Mouse (Mus musculus): ENCODE data around the gene Sfmbt1. TPM values are rescaled to one million over a fixed set of nuclear protein-coding genes. Genes with fewer than 3 reads are reported as not detected.

The Sfmbt1 gene
- total RNA-seq, 4 experiments from 2014 or later = 36.1 to 43.5 (median 36.7) TPM

DNA sequence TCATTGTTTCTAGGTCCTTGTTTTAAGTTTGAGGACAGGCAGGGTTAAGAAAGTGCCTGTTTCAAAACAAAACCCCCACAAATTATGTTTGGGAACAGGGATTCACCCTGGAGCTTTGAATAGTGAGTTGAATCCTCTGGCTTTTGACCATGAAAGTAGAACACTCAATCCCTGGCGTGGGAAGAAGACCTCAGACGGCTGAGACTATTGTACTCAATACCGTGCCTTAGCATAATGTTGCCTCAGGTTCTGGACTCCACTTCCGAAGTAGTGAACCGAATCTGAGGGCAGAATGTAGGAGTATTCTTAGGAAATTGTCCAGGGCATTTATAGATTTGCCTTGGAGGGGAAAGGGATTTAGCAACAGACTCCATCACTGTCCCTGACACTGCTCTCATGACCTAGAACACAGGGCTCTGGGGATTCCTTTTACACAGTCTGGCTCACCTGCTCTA is 110.4 kb downstream of the Sfmbt1 start:
- no peak for DNase-seq (ENCODE audit: low spot score in 2 of 2)

DNA sequence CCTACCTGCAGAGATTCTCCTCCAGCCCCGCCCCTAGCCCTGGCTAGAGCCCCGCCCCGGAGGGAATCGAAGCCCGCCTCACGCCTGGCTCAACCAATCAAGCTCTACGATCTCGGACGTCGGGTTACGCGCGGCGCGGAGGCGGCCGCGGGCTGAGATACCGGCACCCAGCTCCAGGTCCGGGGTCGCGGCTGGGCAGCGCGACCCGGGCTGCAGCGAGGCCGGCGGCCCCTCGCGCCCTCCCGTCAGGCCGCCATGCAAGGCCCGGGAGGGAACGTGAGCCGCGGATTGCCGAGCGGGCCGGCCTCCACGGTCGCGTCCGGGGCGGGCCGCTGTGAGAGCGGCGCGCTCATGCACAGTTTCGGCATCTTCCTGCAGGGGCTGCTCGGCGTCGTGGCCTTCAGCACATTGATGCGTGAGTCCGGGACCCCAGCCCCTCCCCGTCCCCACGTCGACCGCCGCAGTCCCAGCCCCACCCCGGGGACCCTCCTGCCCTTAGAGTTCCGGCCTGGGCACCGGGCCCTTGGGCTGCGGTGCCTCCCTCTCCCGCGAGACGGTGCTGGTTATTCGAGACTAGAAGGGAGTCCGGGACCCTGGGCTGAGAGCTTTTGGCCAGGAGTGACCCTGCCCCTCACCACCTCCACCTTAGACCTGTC is 111.0 kb downstream of the Sfmbt1 start, which contains the start of gene Tmem110:
Gene Tmem110 (plus strand): TSS at position 115 of the 656 bp plus-strand sequence.
- DNase-seq (ENCODE audit: low spot score in 2 of 2) = peak; percentile 73 to 78

DNA sequence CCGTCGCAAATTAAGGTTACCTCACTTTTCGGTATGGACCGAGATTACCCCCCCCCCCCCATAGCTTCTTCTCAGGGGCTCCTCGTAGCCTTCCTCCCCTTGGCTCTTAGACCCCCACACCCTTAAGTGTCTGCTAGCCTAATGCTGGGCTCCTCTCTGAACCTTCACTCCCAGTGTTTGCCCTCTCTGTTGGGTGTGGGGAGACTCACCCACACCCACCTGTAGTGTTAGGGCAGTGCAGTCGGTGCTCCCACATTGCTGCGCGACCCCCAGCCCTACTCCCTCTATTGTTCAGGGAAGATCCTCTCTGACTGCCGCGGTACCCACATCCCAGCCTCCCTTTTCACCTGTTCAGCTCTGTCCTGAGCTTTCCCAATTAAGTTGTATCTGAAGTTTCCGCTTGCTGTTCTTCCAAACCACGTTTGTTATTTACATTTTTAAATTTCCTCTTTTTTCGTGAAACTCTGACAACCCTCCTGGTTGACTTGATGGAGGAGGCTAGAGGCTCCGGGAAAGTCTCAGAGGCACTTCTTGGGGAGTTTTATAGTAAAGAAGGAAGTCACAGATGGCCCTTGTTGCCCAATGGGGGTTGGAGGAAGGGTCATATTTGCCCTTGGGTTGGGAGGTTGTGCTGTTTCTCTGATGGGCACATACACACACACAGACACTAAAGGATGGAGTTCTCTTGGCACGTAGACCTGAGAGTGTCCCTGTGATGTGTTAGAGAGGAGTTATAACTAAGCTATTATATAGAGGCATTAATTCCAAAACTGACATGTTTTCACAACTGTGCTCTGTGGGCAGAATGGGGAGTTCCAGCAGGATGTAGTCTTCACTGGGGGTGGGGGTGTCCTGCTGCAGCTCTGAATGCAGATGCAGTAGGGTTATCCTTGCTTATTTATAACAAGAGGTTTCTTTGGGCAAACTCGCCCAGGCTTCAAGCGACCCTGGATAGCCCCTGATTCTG is 111.8 kb downstream of the Sfmbt1 start:
- no peak for DNase-seq (ENCODE audit: low spot score in 2 of 2)

DNA sequence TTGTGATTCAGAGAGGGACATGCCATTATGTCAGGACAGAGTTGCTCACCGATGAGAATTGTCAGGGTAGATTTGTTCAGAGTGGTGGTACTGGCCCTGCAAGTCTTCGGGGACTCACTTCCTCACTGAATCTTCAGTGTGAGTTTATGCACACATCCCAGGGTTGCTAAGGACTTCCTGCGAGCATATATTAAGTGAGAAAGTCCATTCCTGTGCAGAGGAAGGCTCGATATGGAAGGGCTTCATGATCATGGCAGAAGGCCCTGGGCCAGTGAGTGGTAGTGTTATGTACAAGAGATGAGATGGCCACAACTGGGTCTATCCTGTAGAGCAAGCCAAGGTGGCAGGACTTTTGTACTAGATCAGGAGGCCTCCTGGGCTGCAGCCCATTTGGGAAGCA is 112.8 kb downstream of the Sfmbt1 start:
- no peak for DNase-seq (ENCODE audit: low spot score in 2 of 2)

DNA sequence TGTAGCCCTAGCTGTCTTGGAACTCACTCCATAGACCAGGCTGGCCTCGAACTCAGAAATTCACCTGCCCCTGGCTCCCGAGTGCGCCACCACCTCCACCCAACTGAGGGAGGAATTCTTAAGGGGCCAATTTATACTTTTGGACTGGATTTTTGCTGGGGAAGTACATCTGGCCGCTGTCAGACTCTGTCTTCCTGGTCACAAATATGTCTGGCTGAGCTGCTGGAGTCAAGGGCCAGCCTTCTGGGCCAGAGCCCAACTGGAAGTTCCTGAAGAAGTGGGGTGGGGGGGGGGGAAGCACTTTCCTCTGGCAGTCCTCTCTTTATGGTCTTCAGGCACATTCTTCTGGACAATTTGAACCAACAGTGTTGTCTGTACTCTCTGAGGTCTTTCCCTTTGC is 113.4 kb downstream of the Sfmbt1 start:
- no peak for DNase-seq (ENCODE audit: low spot score in 2 of 2)

DNA sequence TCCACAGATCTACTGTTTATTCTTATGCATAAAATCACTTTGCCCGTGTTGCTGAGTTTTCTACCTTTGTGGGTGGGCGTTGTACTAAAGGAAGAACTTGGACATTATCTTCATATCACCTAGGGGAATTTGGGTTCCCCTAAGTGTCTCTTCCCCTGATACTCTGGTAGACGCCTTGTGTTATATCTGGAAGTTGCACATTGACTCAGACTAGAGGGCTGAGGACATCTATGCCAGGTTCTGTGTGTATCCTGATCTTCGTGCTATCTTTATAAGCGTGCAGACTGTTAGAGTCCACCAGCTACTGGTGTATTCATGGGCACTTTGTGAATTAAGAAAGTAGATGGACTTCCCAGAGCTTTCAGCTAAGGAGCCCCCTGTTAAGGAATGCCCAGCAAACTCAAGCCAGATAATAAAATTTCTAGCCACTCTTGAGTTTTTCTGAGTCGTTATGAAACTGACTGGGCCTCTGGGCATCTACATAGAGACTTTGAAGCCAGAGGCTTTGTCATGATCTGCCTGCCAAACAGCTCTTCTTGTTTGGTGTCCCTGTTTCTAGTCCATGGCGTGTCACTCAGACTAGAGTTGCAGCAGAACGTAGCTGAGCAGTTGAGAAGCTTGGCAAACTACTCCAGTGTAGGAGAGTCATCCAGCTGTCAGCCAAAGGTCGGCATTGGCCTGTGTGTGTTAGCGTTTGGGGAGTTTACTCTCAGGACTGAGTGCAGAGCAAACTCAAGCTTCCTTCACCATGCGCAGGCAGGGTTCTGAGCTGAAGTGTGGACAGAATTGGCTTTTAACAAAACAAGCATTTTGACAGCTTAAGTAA is 114.2 kb downstream of the Sfmbt1 start:
- DNase-seq (ENCODE audit: low spot score in 2 of 2) = no peak

DNA sequence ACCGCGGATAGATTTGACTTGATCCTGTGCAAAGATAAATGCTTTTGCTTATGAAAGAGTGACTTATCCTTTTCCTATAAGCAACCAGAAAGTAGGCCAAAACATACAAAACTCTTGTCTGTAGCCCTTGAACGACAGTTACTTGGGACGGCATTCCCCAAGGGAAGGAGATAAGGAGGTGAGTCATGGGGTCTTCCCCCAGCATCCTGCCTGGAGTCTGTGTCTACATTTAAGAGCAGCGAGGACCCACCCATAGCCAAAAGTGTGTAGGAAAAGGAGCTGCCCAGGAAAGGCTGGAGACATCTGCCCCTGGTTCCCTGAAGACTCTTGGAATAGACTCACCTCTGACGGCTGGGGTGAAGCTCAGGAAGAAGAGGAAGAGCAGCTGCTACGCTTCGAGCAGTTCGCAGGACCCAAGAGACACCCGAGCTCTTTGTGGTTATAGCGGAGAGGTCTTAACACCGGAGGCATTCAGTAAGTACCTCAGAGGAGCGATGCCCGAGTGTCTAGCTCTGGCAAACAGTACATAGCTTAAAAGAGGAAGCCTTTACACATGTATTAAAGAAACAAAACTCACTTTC is 122.9 kb downstream of the Sfmbt1 start:
- DNase-seq (ENCODE audit: low spot score in 2 of 2) = no peak

DNA sequence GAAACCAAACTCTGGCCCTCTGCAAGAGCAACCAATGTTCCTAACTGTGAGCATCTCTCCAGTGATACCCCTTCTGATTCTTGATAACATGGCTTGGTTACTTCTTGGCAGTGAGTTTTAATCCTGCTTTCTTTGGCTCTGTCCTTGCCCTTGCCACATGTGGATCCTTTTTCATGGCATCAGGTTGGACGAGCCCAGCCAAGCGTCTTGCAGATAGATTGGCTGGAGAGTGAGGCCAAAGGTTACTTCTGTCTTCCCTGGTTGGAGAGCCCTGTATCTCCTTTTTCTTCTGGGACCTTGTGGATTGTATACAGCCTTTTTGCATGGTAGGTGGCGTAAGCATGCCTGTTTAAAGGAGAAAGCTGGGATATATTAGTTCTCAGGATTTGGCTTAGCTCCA is 129.1 kb downstream of the Sfmbt1 start:
- no peak for DNase-seq (ENCODE audit: low spot score in 2 of 2)

DNA sequence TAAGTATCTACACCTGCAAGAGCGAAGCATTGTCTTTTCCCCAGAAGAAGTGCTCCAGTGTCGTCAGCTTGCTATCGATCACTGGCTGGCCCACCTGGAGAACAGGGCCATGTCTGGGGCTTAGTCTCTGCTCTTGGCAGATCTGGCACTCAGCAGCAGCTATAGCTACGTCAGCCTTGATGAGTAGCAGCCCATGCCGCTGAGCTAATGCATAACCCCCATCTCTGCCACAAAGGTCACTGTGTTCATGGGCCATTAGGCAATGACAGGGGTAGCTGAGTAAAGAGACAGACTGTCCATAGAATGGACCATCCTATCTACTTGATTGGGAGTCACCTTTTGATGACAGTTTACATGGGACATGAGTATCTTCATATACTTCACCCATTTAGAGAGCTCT is 135.9 kb downstream of the Sfmbt1 start:
- no peak for DNase-seq (ENCODE audit: low spot score in 2 of 2)

DNA sequence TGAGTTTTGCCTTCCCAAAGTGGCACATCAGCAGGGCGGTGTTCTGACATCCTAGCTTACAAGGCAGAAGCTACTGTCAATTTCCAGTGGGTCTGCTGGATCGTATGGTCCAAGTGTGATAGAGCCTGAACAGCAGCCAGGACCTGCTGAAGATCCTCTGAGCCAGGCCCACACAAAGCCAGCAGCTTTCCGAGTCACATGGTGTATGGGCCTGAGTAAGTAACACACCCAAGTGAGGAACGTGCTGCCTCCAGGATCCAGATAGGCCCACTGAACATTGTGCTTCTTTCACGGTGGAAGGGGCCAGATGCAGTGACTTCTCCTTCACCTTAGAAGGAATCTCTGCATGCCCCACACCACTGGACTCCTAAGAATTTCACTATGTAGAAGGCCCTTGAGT is 137.7 kb downstream of the Sfmbt1 start:
- DNase-seq (ENCODE audit: low spot score in 2 of 2) = no peak

DNA sequence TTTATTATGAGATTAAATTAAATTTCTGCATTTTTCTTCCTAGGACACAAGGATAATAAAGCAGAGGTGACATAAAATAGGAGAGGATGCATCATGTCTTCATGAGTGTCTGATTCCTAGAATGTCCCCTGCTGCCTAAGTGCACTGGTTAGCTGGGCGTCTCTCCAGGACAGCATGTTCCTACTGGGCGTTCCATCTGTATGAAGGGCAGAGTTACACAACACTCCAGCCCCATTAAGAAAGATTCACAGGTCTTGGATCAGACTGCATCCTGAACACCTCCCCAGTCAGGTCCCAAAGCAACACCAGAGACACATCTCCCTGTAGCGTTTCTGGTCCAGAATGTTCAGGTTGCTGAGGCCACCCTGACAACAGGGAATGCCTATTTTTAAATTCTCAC is 140.7 kb downstream of the Sfmbt1 start:
- no peak for DNase-seq (ENCODE audit: low spot score in 2 of 2)

DNA sequence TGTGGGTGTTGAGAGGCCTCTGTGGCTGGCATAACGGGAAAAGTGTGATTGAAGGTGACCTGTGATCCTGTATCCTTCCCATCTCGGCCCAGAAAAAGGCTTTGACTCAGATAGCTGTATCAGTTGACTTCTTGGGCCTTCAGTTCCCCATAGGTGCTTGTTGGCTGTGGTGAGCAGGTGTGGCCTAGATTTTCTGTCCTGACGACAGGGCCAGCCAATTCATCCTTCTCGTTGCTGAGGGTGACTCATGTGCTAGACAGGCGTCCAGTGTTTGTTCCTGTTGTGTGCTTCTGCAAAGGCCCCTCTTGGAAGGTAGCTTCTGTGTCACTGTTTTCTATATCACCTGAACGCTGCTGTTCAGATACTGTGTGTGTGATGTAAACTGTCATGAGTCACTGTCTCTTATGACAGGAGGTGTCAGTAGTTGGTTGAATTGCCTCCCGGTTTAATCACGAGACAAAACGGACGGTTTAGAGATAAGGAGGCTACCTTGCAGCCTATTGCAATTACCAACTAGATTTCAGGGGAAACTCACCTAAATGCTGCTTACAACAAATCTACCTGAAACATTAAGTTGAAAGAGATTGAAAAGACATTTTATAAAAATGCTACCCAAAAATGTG is 142.3 kb downstream of the Sfmbt1 start:
- DNase-seq (ENCODE audit: low spot score in 2 of 2) = no peak

DNA sequence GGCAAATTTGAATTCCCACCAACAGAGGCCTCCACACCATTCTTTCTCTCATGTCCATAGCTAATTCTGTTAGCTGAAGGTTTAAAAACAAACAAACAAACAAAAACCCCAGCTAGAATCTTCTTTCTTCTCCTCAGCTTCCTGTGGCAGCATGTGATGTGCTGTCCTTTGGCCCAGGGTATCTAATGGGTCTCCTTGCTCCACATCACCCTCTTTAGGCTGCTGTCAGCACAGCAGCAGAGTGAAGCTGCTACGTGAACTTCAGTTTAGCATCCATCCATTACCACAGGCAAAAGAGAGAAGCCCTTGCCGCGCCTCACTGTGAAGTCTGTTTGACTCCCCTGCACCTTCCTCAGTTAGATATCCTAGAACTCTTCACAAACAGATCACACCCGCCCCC is 143.3 kb downstream of the Sfmbt1 start:
- DNase-seq (ENCODE audit: low spot score in 2 of 2) = no peak

DNA sequence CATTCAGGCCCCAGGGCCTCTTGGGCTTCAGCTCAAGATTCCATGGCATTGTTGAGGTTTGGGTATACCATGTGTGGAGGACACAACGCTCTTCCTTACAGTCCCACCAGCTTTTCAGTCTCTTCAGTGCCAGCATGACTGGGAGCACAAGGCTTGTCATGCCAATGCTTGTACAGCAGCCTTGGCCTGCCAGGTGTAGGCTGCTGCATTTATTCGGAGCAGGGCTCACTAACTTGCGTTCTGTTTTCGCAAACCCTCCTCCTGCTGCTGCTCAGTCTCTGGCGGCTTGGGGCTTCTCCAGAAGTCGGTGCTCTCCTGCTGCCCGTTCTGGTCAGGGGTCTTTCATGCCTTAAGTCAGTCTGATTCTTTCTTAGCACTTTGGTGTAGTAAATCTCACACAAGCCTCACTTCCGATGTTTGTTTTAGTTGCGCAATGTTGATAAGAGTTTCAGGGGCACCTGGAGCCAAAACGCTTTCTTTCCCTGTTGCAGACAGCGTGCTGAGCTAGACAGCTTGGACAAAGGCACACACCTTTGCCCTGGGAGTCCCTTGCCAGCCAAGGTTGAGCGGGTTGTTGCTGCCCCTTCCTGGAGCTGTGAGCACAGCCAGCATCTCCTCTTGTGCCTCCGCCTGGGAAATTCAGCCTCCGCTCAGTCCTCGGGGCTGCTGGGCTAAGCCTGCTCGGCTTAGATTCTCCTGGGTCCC is 146.9 kb downstream of the Sfmbt1 start:
- no peak for DNase-seq (ENCODE audit: low spot score in 2 of 2)

DNA sequence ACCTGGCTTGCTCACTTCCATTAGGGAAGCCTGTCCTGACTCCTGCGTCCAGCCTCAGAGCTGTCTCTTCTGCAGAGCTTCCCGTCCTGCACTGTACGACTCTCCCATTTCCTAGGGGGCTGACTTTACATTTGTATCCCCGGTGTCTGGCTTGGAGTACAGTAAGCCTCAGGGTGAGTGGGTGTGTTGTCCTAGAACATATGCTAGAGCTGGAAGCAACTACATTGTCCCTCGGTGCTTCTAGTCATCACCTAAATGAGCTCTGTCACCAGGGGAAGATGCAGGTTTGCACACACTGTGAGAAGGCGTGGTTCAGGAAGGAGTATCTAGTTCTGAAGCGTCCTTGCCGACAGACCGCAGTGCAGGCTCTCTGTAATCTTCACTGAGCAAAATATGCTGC is 147.7 kb downstream of the Sfmbt1 start:
- no peak for DNase-seq (ENCODE audit: low spot score in 2 of 2)

DNA sequence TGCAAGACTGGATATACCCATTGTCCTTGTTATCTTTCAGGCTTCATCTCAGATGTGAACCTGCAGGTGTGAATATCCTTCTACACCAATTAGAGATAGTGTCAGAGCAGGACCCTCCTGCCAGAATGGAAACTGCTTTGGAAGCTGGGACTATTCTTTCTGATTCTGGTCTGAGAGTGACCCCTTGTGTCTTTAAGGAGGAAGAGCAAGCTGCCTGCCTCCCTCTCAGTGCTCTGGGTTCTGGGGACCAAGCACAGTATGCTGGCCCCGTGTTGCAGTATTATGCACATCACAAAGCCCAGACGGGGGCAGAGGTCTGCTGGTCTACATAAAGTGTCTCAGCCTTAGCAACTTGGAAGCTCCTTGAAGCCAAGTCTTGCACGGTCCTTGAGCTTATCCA is 150.7 kb downstream of the Sfmbt1 start:
- DNase-seq (ENCODE audit: low spot score in 2 of 2) = no peak

DNA sequence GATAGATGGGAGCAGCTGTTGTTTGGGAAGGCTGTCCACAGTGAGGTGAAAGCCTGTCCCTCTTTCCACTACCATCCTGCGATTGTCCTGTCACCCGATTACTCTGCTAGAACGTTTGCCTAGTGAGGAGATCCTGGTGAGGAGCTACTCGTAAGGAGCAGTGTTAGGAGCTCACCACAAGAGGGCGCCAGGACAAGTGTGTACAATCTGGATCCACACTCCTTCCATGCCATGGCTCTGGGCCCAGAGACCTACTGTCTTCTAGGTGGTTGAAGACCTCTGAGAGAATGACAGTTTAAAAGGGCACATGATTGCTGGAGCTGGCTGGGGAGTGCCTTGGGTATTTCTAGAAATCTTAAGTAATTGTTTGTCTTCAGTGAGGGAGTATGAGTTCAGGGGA is 152.4 kb downstream of the Sfmbt1 start:
- peak in 1 of 2 experiments; percentile 53 for DNase-seq (ENCODE audit: low spot score in 2 of 2)

DNA sequence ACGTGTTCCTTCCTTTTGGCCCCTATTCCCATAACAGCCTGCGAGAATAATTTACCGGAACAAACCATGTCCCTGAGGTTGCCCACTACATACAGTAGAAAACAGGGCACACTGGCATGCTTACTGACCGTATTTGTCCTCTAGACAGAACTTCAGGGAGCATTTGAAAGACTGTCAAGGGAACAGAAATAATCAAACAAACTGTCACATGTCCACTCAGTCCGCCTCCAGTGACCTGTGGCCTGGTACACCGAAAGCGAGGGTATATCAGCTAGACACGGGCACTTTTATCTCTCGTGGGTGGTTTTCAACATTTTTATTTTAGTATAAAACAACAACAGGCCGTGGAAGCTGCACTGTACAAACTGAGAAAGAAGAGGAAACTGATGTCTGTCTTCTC is 154.2 kb downstream of the Sfmbt1 start:
- DNase-seq (ENCODE audit: low spot score in 2 of 2) = no peak

DNA sequence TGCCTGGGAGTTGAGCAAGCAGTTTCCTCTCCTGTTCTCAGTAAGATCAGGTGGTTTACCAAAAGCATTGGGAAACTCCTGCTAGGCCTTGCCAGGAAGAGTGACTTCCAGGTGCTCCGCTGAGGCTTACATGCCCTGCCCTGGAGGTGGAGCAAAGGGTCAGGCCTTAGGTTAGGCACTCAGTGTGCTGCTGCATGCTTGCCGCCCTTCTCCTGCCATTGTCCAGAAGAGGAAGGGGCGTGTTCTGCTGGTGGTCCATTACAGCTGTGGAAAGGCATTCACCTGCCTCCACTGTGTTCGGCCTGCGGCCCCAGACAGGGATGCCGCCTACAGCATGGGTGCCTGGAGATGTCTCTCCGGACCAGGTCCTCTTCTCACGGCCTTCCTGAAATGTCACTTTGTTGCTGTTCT is 154.7 kb downstream of the Sfmbt1 start:
- DNase-seq (ENCODE audit: low spot score in 2 of 2) = no peak

All from left cerebral cortex, adult 8-10 months (tissue).